Mouse (Mus musculus): ENCODE results near the gene Mthfd1l.

GRCm38 (mm10) chr10:4182406-4182805 is 209.5 kb downstream of the Mthfd1l start:
- TF ChIP-seq E2F4 (IDR thresholded peaks at IDR 0.05; ENCODE audit: insufficient read depth) = no peak
- no peak for TF ChIP-seq TCF12 (IDR thresholded peaks at IDR 0.05; ENCODE audit: insufficient read depth, poor library complexity, severe bottlenecking)
- TF ChIP-seq POLR2A (IDR thresholded peaks at IDR 0.05; ENCODE audit: insufficient read length, low read depth) = no peak
- no peak for TF ChIP-seq POLR2AphosphoS2 (IDR thresholded peaks at IDR 0.05; ENCODE audit: insufficient read length, low read depth)
- no peak for TF ChIP-seq MYOD1 (IDR thresholded peaks at IDR 0.05; ENCODE audit: control insufficient read depth in 1 of 3, insufficient read length in 2 of 3, low read depth in 2 of 3)
- TF ChIP-seq TCF3 (IDR thresholded peaks at IDR 0.05; ENCODE audit: insufficient read length, low read depth) = no peak
- TF ChIP-seq MAX (IDR thresholded peaks at IDR 0.05; ENCODE audit: low read depth) = no peak
- no peak for TF ChIP-seq SRF (IDR thresholded peaks at IDR 0.05; ENCODE audit: control insufficient read depth, insufficient read length, low read depth)
- no peak for TF ChIP-seq USF1 (IDR thresholded peaks at IDR 0.05; ENCODE audit: low read depth)
- no peak for TF ChIP-seq CEBPB (IDR thresholded peaks at IDR 0.05; ENCODE audit: insufficient read depth, poor library complexity, severe bottlenecking)
- TF ChIP-seq MYOG (IDR thresholded peaks at IDR 0.05; ENCODE audit: control insufficient read depth in 1 of 3, insufficient read depth in 1 of 3, insufficient read length in 2 of 3, low read depth in 2 of 3) = no peak

Measured in myocyte (in vitro differentiated cells).